Mouse (Mus musculus): ENCODE results near the gene Bglap3.

Gene Bglap3

DNA sequence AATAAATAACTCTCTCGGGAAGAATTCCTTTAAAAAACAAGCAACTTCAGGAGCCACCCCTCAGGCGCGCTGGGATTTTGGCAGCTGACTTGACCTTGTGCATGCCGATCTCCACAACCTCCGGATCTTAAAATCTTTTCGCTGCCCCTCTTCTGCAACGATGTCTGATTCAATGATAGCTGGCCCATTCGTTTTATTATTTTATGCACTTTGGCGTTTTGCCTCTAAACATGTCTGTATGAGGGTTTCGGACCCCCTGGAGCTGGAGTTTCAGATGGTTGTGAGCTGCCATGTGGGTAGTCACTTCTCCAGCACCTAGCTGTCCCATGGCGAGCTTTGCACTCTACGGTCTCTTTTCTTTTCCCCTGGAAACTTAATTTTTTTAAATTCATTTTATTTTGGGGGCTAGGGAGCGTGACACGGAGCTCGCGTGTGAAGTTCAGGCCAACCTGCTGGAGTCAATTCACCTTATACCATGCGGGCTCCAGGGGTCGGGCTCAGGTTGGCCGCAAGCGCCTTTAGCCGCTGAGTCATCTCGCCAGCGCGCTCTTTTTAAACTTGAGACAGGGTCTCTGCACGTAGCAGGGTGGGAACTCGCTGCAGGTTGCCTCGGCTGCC, 37.0 kb downstream of the Bglap3 start:
- DNase-seq (ENCODE audit: low spot score), result no peak

DNA sequence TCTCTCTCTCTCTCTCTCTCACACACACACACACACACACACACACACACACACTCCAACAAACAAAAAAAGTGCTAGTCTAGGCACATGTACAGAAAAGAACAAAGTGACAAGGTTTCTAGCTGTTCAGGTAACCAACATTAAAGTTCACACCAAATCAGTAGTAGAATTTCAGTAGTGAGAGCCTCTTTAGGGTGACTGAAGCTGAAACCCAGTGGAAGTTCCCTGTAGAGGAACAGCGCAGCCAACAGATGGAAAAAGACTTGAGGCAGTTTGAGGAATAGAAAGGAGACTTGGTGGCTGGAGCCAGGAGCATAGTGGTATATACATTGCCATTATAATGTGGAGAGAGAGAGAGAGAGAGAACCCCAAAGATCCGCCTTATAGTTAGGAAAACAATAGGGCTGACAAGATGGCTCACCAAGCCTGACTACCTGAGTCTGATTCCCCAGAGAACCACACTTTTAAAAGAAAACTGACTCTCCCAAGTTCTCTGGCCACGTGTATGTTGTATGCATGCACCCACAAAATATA, 37.6 kb downstream of the Bglap3 start:
- DNase-seq (ENCODE audit: low spot score), result no peak

DNA sequence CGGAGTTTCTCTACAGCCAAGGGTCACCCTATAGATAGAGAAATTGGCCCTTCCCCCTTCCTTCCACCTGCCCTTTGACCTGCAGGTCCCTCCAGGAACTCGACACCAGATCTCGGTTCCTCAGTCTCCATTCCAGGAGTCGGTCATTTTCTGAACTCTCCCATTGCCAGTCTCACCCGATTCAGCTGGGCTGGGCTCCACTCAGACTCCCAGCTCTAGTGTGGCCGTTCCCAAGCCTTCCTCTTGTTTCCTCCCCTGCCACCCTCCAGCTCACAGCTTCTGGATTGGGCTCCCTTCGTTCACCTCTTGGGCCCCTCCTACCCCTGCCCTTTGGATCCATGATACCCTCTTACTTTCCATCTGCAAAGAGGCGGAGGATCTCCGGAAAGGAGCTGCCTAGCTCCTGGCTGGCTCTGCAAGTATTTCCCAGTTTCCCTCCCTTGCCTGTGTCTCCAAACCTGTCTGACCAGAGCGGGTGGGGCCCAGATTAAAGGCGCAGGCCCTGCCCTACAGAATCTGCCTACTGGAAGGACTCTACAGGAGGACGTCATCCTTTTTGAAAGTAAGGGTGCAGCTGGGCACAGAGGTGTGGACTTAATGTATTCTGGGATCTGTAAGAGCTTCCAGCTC, 38.4 kb downstream of the Bglap3 start:
- DNase-seq (ENCODE audit: low spot score), result no peak

DNA sequence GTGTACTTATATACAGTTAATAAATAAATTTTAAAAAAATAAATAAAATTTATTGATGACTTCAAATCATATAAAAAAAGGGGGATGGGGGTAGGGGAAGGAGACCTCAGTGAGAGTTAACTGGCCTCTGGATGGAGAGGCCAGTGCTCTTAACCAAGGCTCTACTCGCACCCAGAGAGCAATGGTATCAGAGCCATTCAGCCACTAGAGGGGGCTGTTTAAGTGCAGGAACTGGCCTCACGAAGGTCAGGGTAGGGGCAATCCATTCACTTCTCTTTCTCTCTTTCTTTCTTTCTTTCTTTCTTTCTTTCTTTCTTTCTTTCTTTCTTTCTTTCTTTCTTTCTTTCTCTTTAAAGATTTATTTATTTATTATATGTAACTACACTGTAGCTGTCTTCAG, 41.3 kb downstream of the Bglap3 start:
- DNase-seq (ENCODE audit: low spot score), result peak; percentile 50

DNA sequence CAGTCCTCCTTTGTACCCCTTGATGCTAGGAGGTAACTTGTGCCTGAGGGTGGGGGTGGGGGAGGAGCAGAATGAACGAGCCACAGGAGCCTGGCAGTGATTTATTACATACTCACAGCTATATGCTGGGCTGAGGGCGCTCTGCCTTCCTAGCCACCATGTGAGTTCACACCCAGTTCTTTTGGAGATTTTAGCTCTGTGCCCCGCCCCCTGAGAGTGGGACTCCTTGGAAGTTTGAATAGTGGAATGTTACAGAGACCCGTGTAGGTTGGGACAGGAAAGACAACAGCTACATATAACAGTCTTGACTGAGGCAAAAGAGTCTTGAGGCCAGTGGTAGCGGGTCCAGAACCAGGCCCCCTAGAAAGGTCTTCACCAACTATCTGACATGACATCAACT, 43.6 kb downstream of the Bglap3 start:
- DNase-seq (ENCODE audit: low spot score), result no peak

- DNase-seq (ENCODE audit: low spot score), result peak; percentile 71
Measured at GRCm38 (mm10) chr3:88324951-88325405, 47.6 kb downstream of the Bglap3 start, which contains the start of gene Glmp. Gene Glmp, plus strand, starts transcription at chr3:88325023.

All from layer of hippocampus, adult 11-12 months (tissue).